Mouse (Mus musculus) embryonic facial prominence, embryonic 14.5 days (tissue): Measurements from ENCODE around the gene Pid1. TPM values are rescaled to one million over a fixed set of nuclear protein-coding genes. Genes with fewer than 3 reads are reported as not detected.
"Not testable (repeated sequence)": the region's sequence is repeated elsewhere in the genome, so short reads cannot be mapped to it uniquely, and the experiment has no call there.

ENCODE experiments used
- ATAC-seq: fragments of 200-750 bp; cut with Nextera tagmentation; 2 replicates; pipeline ENCODE4 v1.8.0; 2017; ENCODE audit warnings: low read depth, moderate number of reproducible peaks, moderate TSS enrichment
- DNase-seq: peaks from one replicate; pipeline ENCODE4 v3.0.0-alpha.2; 2015; ENCODE audit warnings: low spot score
- H3K27ac ChIP-seq: fragments of 300-500 bp; sonication (generic); replicated peaks from 2 replicates; pipeline ENCODE4 v1.5.1; 2014; ENCODE audit warnings: low read depth, mild to moderate bottlenecking, low read length, moderate library complexity
- H3K27me3 ChIP-seq: fragments of 300-500 bp; sonication (generic); replicated peaks from 2 replicates; pipeline ENCODE4 v1.6.1; 2014; ENCODE audit warnings: low read length; ENCODE audit not compliant: control insufficient read depth, insufficient read depth
- H3K36me3 ChIP-seq: fragments of 300-500 bp; sonication (generic); 2 replicates; pipeline ENCODE4 v1.6.1; 2014; ENCODE audit warnings: low read length, mixed read lengths; ENCODE audit not compliant: control insufficient read depth, insufficient read depth
- H3K4me1 ChIP-seq: fragments of 300-500 bp; sonication (generic); 2 replicates; pipeline ENCODE4 v1.6.1; 2014; ENCODE audit warnings: antibody characterized with exemption, low read length; ENCODE audit not compliant: control insufficient read depth, insufficient read depth
- H3K4me2 ChIP-seq: fragments of 300-500 bp; sonication (generic); 2 replicates; pipeline ENCODE4 v1.6.1; 2014; ENCODE audit warnings: low read depth, mild to moderate bottlenecking, low read length, moderate library complexity, mixed read lengths
- H3K4me3 ChIP-seq: fragments of 300-500 bp; sonication (generic); 2 replicates; pipeline ENCODE4 v1.5.1; 2014; ENCODE audit warnings: low read depth, mild to moderate bottlenecking, low read length
- H3K9ac ChIP-seq: fragments of 300-500 bp; sonication (generic); 2 replicates; pipeline ENCODE4 v1.6.1; 2014; ENCODE audit warnings: low read depth, mild to moderate bottlenecking, low read length, moderate library complexity, mixed read lengths
- H3K9me3 ChIP-seq: fragments of 300-500 bp; sonication (generic); 2 replicates; pipeline ENCODE4 v1.6.1; 2016; ENCODE audit warnings: low read length; ENCODE audit not compliant: control insufficient read depth
- WGBS: fragments of 180-500 bp; shearing (Covaris S2); extraction: QIAGEN DNeasy Blood & Tissue Kit; methylation state at CpG from one replicate; pipeline ENCODE4 v1.1.7; 2014; 5-methylcytosine and 5-hydroxymethylcytosine counted together
- polyA plus RNA-seq: library from polyadenylated mRNA; unstranded; fragments of >200 nt; fragmentation: Nextera tagmentation; extraction: Ambion mirVana; gene quantifications from 2 replicates; pipeline ENCODE4 v1.2.1, GENCODE M21; 2014

Pid1 gene
- polyA plus RNA-seq, 1 experiment from 2014 or later, result 38.8 TPM

- H3K27me3 ChIP-seq, H3K4me1 ChIP-seq, H3K4me3 ChIP-seq, H3K27ac ChIP-seq, DNase-seq, H3K9me3 ChIP-seq, ATAC-seq, H3K36me3 ChIP-seq, H3K9ac ChIP-seq, H3K4me2 ChIP-seq: not testable (repeated sequence)
- 45% methylated on average over 3 of the region's 3 CpGs for WGBS
Measured at GRCm38 (mm10) chr1:84332797-84333196, 31.2 kb downstream of the Pid1 start.

GRCm38 (mm10) chr1:84331861-84332260 lies 32.1 kb downstream of the Pid1 start:
- 88% methylated on average over 12 of the region's 12 CpGs for WGBS
- H3K27ac ChIP-seq, DNase-seq, H3K36me3 ChIP-seq, H3K4me1 ChIP-seq, H3K27me3 ChIP-seq, H3K4me3 ChIP-seq, H3K9ac ChIP-seq, H3K9me3 ChIP-seq, H3K4me2 ChIP-seq, ATAC-seq: not testable (repeated sequence)

GRCm38 (mm10) chr1:84325309-84325708 lies 38.7 kb downstream of the Pid1 start:
- Histone ChIP-seq H3K4me1 (0 out of 2 replicates have a peak, but pooled peaks cover 3% of the 10 kb centered on the region), H3K4me3 (no peak overlapping the region), H3K9ac (no peak overlapping the region), H3K9me3 (no peaks in the 10 kb centered on the region), H3K27me3 (no peaks in the 10 kb centered on the region), H3K4me2 (no peak overlapping the region), H3K27ac (no peak overlapping the region), H3K36me3 (no peaks in the 10 kb centered on the region)
- ATAC-seq, result no peak
- WGBS, result 25% methylated on average over 3 of the region's 3 CpGs
- DNase-seq, result peak; percentile 50

GRCm38 (mm10) chr1:84321327-84321726 lies 42.7 kb downstream of the Pid1 start:
- no peaks in the 10 kb centered on the region for H3K36me3 ChIP-seq
- H3K9ac ChIP-seq, result no peak overlapping the region
- 59% methylated on average over 4 of the region's 4 CpGs for WGBS
- H3K4me1 ChIP-seq, result 0 out of 2 replicates have a peak, but pooled peaks cover 3% of the 10 kb centered on the region
- H3K27me3 ChIP-seq, result no peaks in the 10 kb centered on the region
- H3K4me3 ChIP-seq, result no peak overlapping the region
- no peak overlapping the region for H3K27ac ChIP-seq
- H3K9me3 ChIP-seq, result no peaks in the 10 kb centered on the region
- H3K4me2 ChIP-seq, result no peak overlapping the region
- ATAC-seq, result no peak
- DNase-seq, result no peak

- H3K4me1 ChIP-seq, result no peaks in the 10 kb centered on the region
- no peaks in the 10 kb centered on the region for H3K36me3 ChIP-seq
- DNase-seq (no peak), ATAC-seq (no peak)
- H3K4me3 ChIP-seq, result no peak overlapping the region
- no peaks in the 10 kb centered on the region for H3K27me3 ChIP-seq
- H3K4me2 ChIP-seq, result no peak overlapping the region
- H3K27ac ChIP-seq, result no peak overlapping the region
- 74% methylated on average over 1 of the region's 1 CpGs for WGBS
- H3K9me3 ChIP-seq, result no peaks in the 10 kb centered on the region
- no peak overlapping the region for H3K9ac ChIP-seq
Measured at GRCm38 (mm10) chr1:84318569-84318968, 45.4 kb downstream of the Pid1 start.

- H3K27ac ChIP-seq, result no peak overlapping the region
- ATAC-seq, result no peak
- H3K36me3 ChIP-seq, result no peaks in the 10 kb centered on the region
- H3K4me2 ChIP-seq, result no peak overlapping the region
- H3K27me3 ChIP-seq, result no peaks in the 10 kb centered on the region
- DNase-seq, result no peak
- no peaks in the 10 kb centered on the region for H3K4me1 ChIP-seq
- no peak overlapping the region for H3K4me3 ChIP-seq
- no peak overlapping the region for H3K9ac ChIP-seq
- H3K9me3 ChIP-seq, result no peaks in the 10 kb centered on the region
- 92% methylated on average over 1 of the region's 1 CpGs for WGBS
Measured at GRCm38 (mm10) chr1:84317827-84318226, 46.2 kb downstream of the Pid1 start.

GRCm38 (mm10) chr1:84309966-84310460 lies 54.0 kb downstream of the Pid1 start:
- no peaks in the 10 kb centered on the region for H3K27me3 ChIP-seq
- no peaks in the 10 kb centered on the region for H3K9me3 ChIP-seq
- H3K4me1 ChIP-seq, result no peaks in the 10 kb centered on the region
- ATAC-seq (no peak), DNase-seq (no peak)
- H3K36me3 ChIP-seq, result no peaks in the 10 kb centered on the region
- no peak overlapping the region for H3K4me3 ChIP-seq
- H3K4me2 ChIP-seq, result no peak overlapping the region
- no peak overlapping the region for H3K9ac ChIP-seq
- H3K27ac ChIP-seq, result no peak overlapping the region
- WGBS, result 69% methylated on average over 2 of the region's 2 CpGs

- ATAC-seq, result no peak
- Histone ChIP-seq H3K27me3 (no peaks in the 10 kb centered on the region), H3K9me3 (no peaks in the 10 kb centered on the region), H3K4me2 (no peak overlapping the region), H3K36me3 (no peaks in the 10 kb centered on the region), H3K9ac (no peak overlapping the region), H3K4me3 (no peak overlapping the region), H3K4me1 (no peaks in the 10 kb centered on the region), H3K27ac (no peak overlapping the region)
- DNase-seq, result no peak
- 57% methylated on average over 16 of the region's 16 CpGs for WGBS
Measured at GRCm38 (mm10) chr1:84305713-84306421, 58.1 kb downstream of the Pid1 start.

- no peak overlapping the region for H3K4me2 ChIP-seq
- no peak for DNase-seq
- H3K27ac ChIP-seq, result no peak overlapping the region
- no peak overlapping the region for H3K9ac ChIP-seq
- 67% methylated on average over 3 of the region's 3 CpGs for WGBS
- H3K9me3 ChIP-seq, result no peaks in the 10 kb centered on the region
- no peaks in the 10 kb centered on the region for H3K27me3 ChIP-seq
- H3K36me3 ChIP-seq, result no peaks in the 10 kb centered on the region
- H3K4me1 ChIP-seq, result no peaks in the 10 kb centered on the region
- H3K4me3 ChIP-seq, result no peak overlapping the region
- ATAC-seq, result no peak
Measured at GRCm38 (mm10) chr1:84302788-84303187, 61.2 kb downstream of the Pid1 start.
